Mouse (Mus musculus): ENCODE data around the gene Arl15.

GRCm38 (mm10) chr13:113994586-113994985 lies 200.3 kb downstream of the Arl15 start:
- TF ChIP-seq GATA1 (IDR thresholded peaks at IDR 0.05; ENCODE audit: borderline replicate concordance, low read length) = no peak
- TF ChIP-seq FLI1 (IDR thresholded peaks at IDR 0.05; ENCODE audit: low read length) = no peak
